Mouse (Mus musculus) CH12.LX (cell line): ENCODE data around the gene Fam170b. TPM values are rescaled to one million over a fixed set of nuclear protein-coding genes. Genes with fewer than 3 reads are reported as not detected.

Experiments used
- DNase-seq: peaks from one replicate; pipeline ENCODE4 v3.0.0-alpha.2; 2013; ENCODE audit errors: extremely low read depth
- H3K27ac ChIP-seq: 2 replicates; pipeline ENCODE4 v1.5.1; 2012; ENCODE audit warnings: low read depth, mild to moderate bottlenecking, control low read depth, moderate library complexity; ENCODE audit not compliant: insufficient read depth
- H3K27me3 ChIP-seq: replicated peaks from 2 replicates; pipeline ENCODE3; 2012; ENCODE audit warnings: inconsistent platforms
- H3K36me3 ChIP-seq, 2 experiments: replicated peaks in 1 of 2; 2 replicates each; pipeline versions ENCODE3 to v1.6.1; 2012; ENCODE audit warnings: inconsistent platforms in 1 of 2, low read length in 1 of 2, mild to moderate bottlenecking in 1 of 2, mixed read lengths in 1 of 2, moderate library complexity in 1 of 2; ENCODE audit not compliant: control insufficient read depth in 1 of 2, insufficient read depth in 1 of 2
- H3K4me1 ChIP-seq, 2 experiments: 2 replicates each; pipeline ENCODE4 v1.6.1; 2012; ENCODE audit warnings: inconsistent platforms in 1 of 2, moderate library complexity in 1 of 2; ENCODE audit not compliant: insufficient read depth in 2 of 2, control insufficient read depth in 1 of 2
- H3K4me2 ChIP-seq: 2 replicates; pipeline ENCODE4 v1.6.1; 2012; ENCODE audit warnings: low read depth, mild to moderate bottlenecking, control low read depth; ENCODE audit not compliant: poor library complexity, insufficient read depth, severe bottlenecking
- H3K4me3 ChIP-seq, 3 experiments: fragments of 150-350 bp in 1 of 3; sonication (generic) in 1 of 3; replicated peaks in 1 of 3; 2 replicates each; pipeline versions ENCODE3 to v1.5.1; 2011 to 2012; ENCODE audit warnings: low read depth in 2 of 3, low read length in 2 of 3, mild to moderate bottlenecking in 2 of 3, moderate library complexity in 2 of 3, control low read depth in 1 of 3, improper control_type of control experiment in 1 of 3, inconsistent platforms in 1 of 3, mixed read lengths in 1 of 3; ENCODE audit not compliant: poor library complexity in 1 of 3
- H3K79me2 ChIP-seq: replicated peaks from 2 replicates; pipeline ENCODE4 v1.6.1; 2012; ENCODE audit warnings: mild to moderate bottlenecking, moderate library complexity; ENCODE audit not compliant: control insufficient read depth, poor library complexity, insufficient read depth, severe bottlenecking; ENCODE audit errors: extremely low read depth
- H3K9ac ChIP-seq: 2 replicates; pipeline ENCODE4 v1.6.1; 2012; ENCODE audit warnings: low read depth, mild to moderate bottlenecking, control low read depth, moderate library complexity; ENCODE audit not compliant: insufficient read depth
- H3K9me3 ChIP-seq: replicated peaks from 2 replicates; pipeline ENCODE3; 2012; ENCODE audit warnings: low read length, inconsistent platforms, mixed read lengths
- BHLHE40 ChIP-seq: IDR thresholded peaks from 2 replicates; pipeline ENCODE4 v1.6.1; 2011; ENCODE audit warnings: mild to moderate bottlenecking, low read depth, low read length, improper control_type of control experiment
- CHD2 ChIP-seq: IDR thresholded peaks from 2 replicates; pipeline ENCODE4 v1.6.1; 2011; ENCODE audit warnings: low read length, improper control_type of control experiment
- CTCF ChIP-seq, 2 experiments: IDR thresholded peaks in 1 of 2; conservative IDR thresholded peaks in 1 of 2; 2 replicates each; pipeline ENCODE4 v1.5.1; 2011 to 2012; ENCODE audit warnings: low read depth in 2 of 2, low read length in 2 of 2, improper control_type of control experiment in 1 of 2, inconsistent platforms in 1 of 2, mild to moderate bottlenecking in 1 of 2, moderate library complexity in 1 of 2
- E2F4 ChIP-seq: IDR thresholded peaks from 2 replicates; pipeline ENCODE4 v1.6.1; 2011; ENCODE audit warnings: low read depth, low read length, improper control_type of control experiment; ENCODE audit not compliant: insufficient replicate concordance
- ELF1 ChIP-seq: IDR thresholded peaks from 2 replicates; pipeline ENCODE4 v1.6.1; 2014; ENCODE audit warnings: low read depth, mild to moderate bottlenecking, inconsistent platforms, low read length, improper control_type of control experiment
- EP300 ChIP-seq: IDR thresholded peaks from 2 replicates; pipeline ENCODE4 v1.6.1; 2011; ENCODE audit warnings: low read length, improper control_type of control experiment
- ETS1 ChIP-seq: conservative IDR thresholded peaks from 2 replicates; pipeline ENCODE4 v1.6.1; 2012; ENCODE audit warnings: low read depth, mild to moderate bottlenecking, inconsistent platforms, low read length, improper control_type of control experiment, moderate library complexity
- GABPA ChIP-seq: IDR thresholded peaks from 2 replicates; pipeline ENCODE4 v1.6.1; 2012; ENCODE audit warnings: low read depth, low read length, improper control_type of control experiment, inconsistent platforms; ENCODE audit not compliant: insufficient replicate concordance
- IRF4 ChIP-seq: IDR thresholded peaks from 2 replicates; pipeline ENCODE4 v1.6.1; 2014; ENCODE audit warnings: low read depth, mild to moderate bottlenecking, inconsistent platforms, low read length, improper control_type of control experiment
- JUND ChIP-seq: conservative IDR thresholded peaks from 2 replicates; pipeline ENCODE4 v1.6.1; 2011; ENCODE audit warnings: low read depth, low read length, improper control_type of control experiment
- KAT2A ChIP-seq: IDR thresholded peaks from 2 replicates; pipeline ENCODE4 v1.6.1; 2012; ENCODE audit warnings: low read length, improper control_type of control experiment, inconsistent platforms; ENCODE audit not compliant: insufficient replicate concordance
- MAX ChIP-seq: IDR thresholded peaks from 2 replicates; pipeline ENCODE4 v1.6.1; 2011; ENCODE audit warnings: low read length, improper control_type of control experiment
- NRF1 ChIP-seq: IDR thresholded peaks from 2 replicates; pipeline ENCODE4 v1.6.1; 2014; ENCODE audit warnings: low read depth, mild to moderate bottlenecking, inconsistent platforms, low read length, improper control_type of control experiment, moderate library complexity
- POLR2A ChIP-seq: IDR thresholded peaks from 2 replicates; pipeline ENCODE4 v1.6.1; 2011; ENCODE audit warnings: low read depth, mild to moderate bottlenecking, improper control_type of control experiment, low read length
- RAD21 ChIP-seq: IDR thresholded peaks from 2 replicates; pipeline ENCODE4 v1.6.1; 2011; ENCODE audit warnings: low read depth, mild to moderate bottlenecking, low read length, improper control_type of control experiment, moderate library complexity
- RCOR1 ChIP-seq: conservative IDR thresholded peaks from 2 replicates; pipeline ENCODE4 v1.6.1; 2012; ENCODE audit warnings: low read depth, mild to moderate bottlenecking, inconsistent platforms, low read length, improper control_type of control experiment
- SMC3 ChIP-seq: IDR thresholded peaks from 2 replicates; pipeline ENCODE4 v1.6.1; 2011; ENCODE audit warnings: low read depth, low read length, improper control_type of control experiment
- TBP ChIP-seq: conservative IDR thresholded peaks from 2 replicates; pipeline ENCODE4 v1.6.1; 2011; ENCODE audit warnings: low read depth, low read length, improper control_type of control experiment
- UBTF ChIP-seq: IDR thresholded peaks from 2 replicates; pipeline ENCODE4 v1.6.1; 2012; ENCODE audit warnings: low read depth, mild to moderate bottlenecking, inconsistent platforms, low read length, improper control_type of control experiment, moderate library complexity
- USF2 ChIP-seq: conservative IDR thresholded peaks from 2 replicates; pipeline ENCODE4 v1.6.1; 2011; ENCODE audit warnings: low read depth, low read length, improper control_type of control experiment
- ZC3H11A ChIP-seq: IDR thresholded peaks from 2 replicates; pipeline ENCODE4 v1.6.1; 2012; ENCODE audit warnings: low read depth, mild to moderate bottlenecking, inconsistent platforms, low read length, improper control_type of control experiment
- ZNF384 ChIP-seq: IDR thresholded peaks from 2 replicates; pipeline ENCODE4 v1.6.1; 2012; ENCODE audit warnings: low read depth, low read length, improper control_type of control experiment, inconsistent platforms
- dilution Hi-C: fragments of 300-500 bp; cut with MboI; formaldehyde crosslinking; loops from 2 replicates; pipeline ENCODE4 v1.14.3; 2020; ENCODE audit warnings: low sequenced_read_pairs; ENCODE audit not compliant: extremely low pct_unique_long_range_greater_than_20kb, extremely low pct_ligation_motif_present
- in situ Hi-C: fragments of 300-500 bp; cut with MboI; formaldehyde crosslinking; loops from 3 replicates; pipeline ENCODE4 v1.14.3; 2019; ENCODE audit warnings: low sequenced_read_pairs, low pct_ligation_motif_present, low pct_unique_long_range_greater_than_20kb, mixed read lengths
- polyA plus RNA-seq: library from polyadenylated mRNA; unstranded; fragments of >175 nt; gene quantifications from 2 replicates; pipeline ENCODE4 v1.2.1, GENCODE M21; 2012; ENCODE audit warnings: low read depth; ENCODE audit not compliant: insufficient read length
- total RNA-seq, 2 experiments: library from RNA; depleted of rRNA; stranded (reverse); fragments of 300-350 nt in 1 of 2; fragments of >200 nt in 1 of 2; gene quantifications; 2 replicates each; pipeline ENCODE4 v1.2.3; 2012 to 2014

Fam170b gene
- total and polyA plus RNA-seq, 3 experiments, result not detected

- H3K4me2 ChIP-seq, result no peak overlapping the region
- no peaks in the 10 kb centered on the region for H3K79me2 ChIP-seq
- no peak overlapping the region for H3K4me3 ChIP-seq
- H3K27me3 ChIP-seq, result no peaks in the 10 kb centered on the region
- in situ Hi-C loops (loop anchor here (25.0 kb wide), 1 partner anchor 189 kb away; no protein-coding TSS in a partner anchor), dilution Hi-C loops (no loop called here)
- H3K36me3 ChIP-seq, result no peaks in the 10 kb centered on the region
- H3K4me1 ChIP-seq, result 0 out of 4 replicates have a peak, but pooled peaks cover 0 to 2% of the 10 kb centered on the region in 2 experiments
- no peak overlapping the region for H3K27ac ChIP-seq
- DNase-seq, result peak; percentile 8
- TF ChIP-seq TBP, result no peak
- no peak for TF ChIP-seq MAX
- no peak for TF ChIP-seq GABPA
- TF ChIP-seq RAD21, result peak; percentile 57
- peak; percentile 42; the same call in 1 of the 2 replicates for TF ChIP-seq SMC3
- TF ChIP-seq CHD2, result no peak
- no peak for TF ChIP-seq ZNF384
- TF ChIP-seq CTCF (conservative IDR thresholded peaks at IDR 0.05 in 1 of 2, IDR thresholded peaks at IDR 0.05 in 1 of 2; ENCODE audit: low read depth in 2 of 2, low read length in 2 of 2), result peak in 1 of 2 experiments; percentile 50; a peak in 2 of 4 replicates
- TF ChIP-seq RCOR1, result no peak
- no peaks in the 10 kb centered on the region for H3K9me3 ChIP-seq
- no peak overlapping the region for H3K9ac ChIP-seq
Observed at GRCm38 (mm10) chr14:32801016-32801661, 32.6 kb upstream of the Fam170b start.

- Histone ChIP-seq H3K36me3 (no peaks in the 10 kb centered on the region), H3K9me3 (no peaks in the 10 kb centered on the region), H3K27ac (no peak overlapping the region), H3K79me2 (no peaks in the 10 kb centered on the region), H3K4me1 (no peaks in the 10 kb centered on the region), H3K4me3 (no peak overlapping the region), H3K4me2 (no peak overlapping the region), H3K9ac (no peak overlapping the region), H3K27me3 (no peaks in the 10 kb centered on the region)
- in situ Hi-C loops, result loop anchor here (25.0 kb wide), 1 partner anchor 189 kb away; no protein-coding TSS in a partner anchor
- dilution Hi-C loops, result no loop called here
- no peak for TF ChIP-seq IRF4
- no peak for TF ChIP-seq ELF1
- no peak for TF ChIP-seq BHLHE40
- no peak for TF ChIP-seq ZNF384
- TF ChIP-seq RCOR1, result no peak
- TF ChIP-seq CHD2, result no peak
- TF ChIP-seq USF2, result no peak
- no peak for TF ChIP-seq E2F4
- TF ChIP-seq EP300, result no peak
- no peak for TF ChIP-seq RAD21
- no peak for TF ChIP-seq ETS1
- no peak for TF ChIP-seq KAT2A
- TF ChIP-seq CTCF (conservative IDR thresholded peaks at IDR 0.05 in 1 of 2, IDR thresholded peaks at IDR 0.05 in 1 of 2; ENCODE audit: low read depth in 2 of 2, low read length in 2 of 2), result no peak
- no peak for TF ChIP-seq POLR2A
- TF ChIP-seq UBTF, result no peak
- no peak for TF ChIP-seq NRF1
- no peak for TF ChIP-seq SMC3
- TF ChIP-seq ZC3H11A, result no peak
- TF ChIP-seq JUND, result no peak
- no peak for TF ChIP-seq TBP
- no peak for DNase-seq
Observed at GRCm38 (mm10) chr14:32801662-32802024, 32.1 kb upstream of the Fam170b start.
